Mouse (Mus musculus) left cerebral cortex, adult 11 months (tissue): ENCODE results near the gene Slc25a12.

Experiments used
- DNase-seq: peaks from one replicate; pipeline ENCODE4 v3.0.0; 2022; ENCODE audit warnings: low spot score

Slc25a12 gene

DNA sequence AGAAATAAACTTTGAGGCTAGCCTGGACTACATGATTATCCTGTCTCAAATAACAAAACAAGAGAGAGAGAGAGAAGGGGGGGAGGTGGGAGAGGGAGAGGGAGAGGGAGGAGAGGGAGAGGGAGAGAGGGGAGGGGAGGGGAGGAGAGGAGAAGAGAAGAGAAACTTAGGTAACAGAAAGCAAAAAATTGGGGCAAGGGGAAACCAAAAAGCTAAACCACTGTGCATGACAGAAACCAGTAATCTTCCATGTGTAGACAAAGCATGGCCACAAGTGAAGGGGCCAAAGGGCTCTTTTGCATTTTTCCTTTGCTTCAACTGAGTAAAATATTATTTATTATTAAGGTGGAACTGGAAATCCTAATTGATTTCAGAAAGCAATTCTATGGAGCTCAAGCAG is 61.2 kb downstream of the Slc25a12 start:
- DNase-seq: no peak

DNA sequence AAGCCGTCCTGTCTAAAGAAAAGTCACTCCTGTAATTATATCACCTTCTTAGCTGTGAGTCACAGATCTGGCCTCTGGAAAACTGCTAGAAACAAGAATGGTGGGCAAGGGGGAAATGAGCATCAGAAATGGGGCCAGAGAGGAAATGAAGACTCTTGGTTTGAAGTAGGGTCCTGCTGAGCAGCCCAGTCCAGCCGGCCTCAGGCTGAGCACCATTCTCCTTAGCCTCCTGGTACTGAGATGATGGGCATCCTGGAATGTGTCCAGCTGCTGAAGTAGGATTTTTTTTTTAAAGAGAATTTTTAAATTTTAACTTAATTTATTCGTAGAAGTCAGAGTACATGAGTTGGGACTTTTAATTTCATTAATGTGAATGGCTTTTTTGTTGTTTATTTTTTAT is 62.7 kb downstream of the Slc25a12 start:
- no peak for DNase-seq

DNA sequence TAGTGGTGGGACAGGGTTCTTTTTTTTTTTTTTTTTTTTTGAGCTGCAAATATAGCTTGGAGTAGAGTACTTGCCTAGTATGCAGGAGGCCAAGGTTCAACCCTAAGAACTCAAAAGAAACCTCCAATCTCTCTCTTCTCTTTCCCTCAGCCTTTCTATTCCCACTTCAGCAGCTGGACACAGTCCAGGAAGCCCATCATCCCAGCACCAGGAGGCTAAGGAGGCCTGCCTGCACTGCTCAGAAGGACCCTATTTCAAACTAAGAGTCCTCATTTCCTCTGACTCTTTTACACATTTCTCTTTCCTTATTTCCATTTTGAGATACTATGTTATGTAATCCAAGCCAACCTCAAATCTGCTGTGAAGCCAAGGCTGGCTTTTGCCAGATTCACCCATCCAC is 64.3 kb downstream of the Slc25a12 start:
- DNase-seq: no peak

DNA sequence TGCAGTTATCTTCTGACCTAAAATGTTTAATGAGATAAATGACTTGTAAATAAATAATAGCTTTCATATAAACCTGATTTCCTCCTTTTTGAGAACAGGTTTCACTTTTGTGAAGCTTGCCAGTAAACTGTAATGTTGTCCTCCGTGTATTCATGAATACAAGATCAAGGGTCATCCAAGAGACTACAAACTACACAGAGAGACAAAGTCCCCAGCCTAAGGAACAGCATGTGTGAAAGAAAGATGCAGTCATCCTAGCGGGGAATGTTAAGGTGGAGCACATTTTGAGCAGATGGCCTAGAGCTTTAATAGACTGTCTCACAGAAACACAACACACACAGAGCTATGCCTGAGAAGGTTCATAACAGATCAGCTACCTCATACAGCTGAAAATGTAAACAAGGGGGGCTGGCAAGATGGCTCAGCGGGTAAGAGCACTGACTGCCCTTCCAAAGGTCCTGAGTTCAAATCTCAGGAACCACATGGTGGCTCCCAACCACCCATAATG is 65.3 kb downstream of the Slc25a12 start:
- no peak for DNase-seq

DNA sequence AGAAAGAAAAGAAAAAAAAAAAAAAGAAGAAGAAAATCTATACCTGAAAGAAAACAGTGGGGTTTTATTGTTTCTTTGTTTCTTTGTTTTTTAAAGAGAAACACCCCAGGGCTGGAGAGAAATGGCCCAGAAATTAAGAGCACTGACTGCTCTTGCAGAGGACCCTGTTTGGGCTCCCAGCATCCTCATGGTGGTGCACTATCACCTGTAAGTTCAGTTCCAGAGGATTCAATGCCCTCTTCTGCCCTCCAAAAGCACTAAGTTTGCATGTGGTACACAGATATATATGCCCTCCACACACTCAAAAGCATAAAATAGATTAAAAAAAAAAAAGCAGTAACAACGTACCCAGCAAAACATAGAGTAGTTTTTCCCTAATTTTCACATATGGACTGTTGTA is 68.8 kb downstream of the Slc25a12 start:
- DNase-seq: no peak

DNA sequence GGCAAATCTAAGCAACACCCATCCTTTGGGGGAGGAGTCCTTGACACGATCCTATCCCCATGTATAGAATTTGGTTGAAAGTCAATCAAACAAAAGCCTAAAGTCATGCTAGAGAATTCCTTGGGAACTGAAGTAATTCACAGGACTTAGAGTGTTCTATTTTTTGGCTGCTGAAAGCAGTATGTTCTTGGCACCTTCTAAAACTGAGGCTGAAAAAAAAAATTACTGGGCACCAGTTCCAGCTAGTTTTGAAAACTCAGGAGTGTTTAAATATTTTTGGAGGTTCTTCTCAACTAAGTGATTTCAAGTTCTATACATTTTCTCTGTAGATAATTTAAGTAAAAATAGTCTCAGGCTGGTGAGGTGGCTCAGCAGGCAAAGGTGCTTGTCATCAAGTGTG is 70.0 kb downstream of the Slc25a12 start:
- no peak for DNase-seq

DNA sequence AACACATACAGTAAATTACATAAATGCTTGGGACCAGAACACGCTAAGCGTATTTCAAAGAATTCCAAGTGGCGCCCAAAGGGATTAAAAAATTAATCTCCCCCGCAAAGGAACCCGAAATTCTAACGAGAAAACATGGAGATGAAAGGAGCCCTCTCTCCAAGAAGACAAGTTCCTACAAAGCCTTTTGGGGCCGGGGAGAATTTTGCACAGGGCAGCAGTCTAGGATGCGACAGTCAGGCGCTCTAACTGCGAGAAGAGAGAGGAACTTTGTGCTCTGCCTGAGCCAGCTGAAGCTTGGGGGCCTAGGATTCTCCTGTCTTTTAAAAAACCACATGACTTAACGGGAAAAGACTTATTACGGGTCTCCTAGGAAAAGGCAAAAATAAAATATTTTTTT is 71.7 kb downstream of the Slc25a12 start:
- no peak for DNase-seq

DNA sequence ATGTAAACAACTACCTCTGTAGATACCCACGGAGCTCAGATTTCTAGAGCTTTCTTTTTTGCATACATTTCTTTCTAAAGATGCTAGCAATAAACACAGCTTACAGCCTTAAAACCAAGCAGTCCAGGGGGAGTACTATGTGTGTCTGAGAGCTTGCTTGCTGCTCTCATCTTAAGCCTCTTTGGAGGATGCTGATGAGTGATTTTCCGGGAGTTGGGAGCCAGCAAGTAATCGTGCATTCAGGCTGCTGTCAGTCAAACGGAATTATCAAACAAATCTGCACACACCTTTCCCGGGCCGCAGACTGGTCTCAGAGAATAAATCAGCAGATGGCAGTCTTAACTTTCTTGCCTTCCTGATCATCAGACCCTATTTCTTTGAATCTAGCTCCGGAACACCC is 73.1 kb downstream of the Slc25a12 start:
- no peak for DNase-seq

DNA sequence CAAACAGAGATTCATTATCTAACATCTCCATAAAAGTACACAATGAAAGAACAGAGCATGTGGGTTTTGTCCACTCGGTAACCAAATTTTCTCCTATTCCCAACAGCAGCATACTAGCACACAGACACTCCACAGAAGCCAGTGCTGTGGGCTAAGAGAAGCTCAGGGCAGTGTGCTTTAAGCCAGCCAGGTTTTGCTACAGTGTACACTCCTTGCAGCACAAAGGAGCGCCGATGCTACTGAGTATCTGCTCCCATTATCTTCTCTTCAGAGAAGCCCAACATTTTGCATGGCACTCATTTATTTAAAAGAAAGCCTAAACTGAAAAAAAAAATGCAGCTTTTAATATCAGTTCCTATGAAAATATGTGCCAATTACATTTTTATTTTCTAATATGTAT is 73.6 kb downstream of the Slc25a12 start:
- no peak for DNase-seq

DNA sequence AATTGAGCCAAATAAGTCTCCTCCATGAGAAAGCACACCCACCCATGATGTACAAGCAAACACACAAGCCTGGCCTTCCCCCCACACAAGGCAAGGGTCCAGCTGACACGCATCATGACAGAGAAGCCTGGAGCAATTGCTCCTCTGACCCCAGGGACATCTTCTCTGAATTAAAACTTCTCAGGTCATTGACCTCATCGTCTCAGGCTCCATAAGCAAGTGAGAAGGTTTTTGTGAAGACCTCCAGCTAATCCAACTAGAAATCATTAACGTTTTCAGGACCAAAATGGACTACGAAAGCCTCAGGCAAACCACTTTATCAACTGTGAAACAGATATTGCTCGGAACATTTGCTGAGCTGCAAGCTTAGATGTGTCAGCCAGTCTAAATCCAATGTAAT is 76.0 kb downstream of the Slc25a12 start:
- no peak for DNase-seq

DNA sequence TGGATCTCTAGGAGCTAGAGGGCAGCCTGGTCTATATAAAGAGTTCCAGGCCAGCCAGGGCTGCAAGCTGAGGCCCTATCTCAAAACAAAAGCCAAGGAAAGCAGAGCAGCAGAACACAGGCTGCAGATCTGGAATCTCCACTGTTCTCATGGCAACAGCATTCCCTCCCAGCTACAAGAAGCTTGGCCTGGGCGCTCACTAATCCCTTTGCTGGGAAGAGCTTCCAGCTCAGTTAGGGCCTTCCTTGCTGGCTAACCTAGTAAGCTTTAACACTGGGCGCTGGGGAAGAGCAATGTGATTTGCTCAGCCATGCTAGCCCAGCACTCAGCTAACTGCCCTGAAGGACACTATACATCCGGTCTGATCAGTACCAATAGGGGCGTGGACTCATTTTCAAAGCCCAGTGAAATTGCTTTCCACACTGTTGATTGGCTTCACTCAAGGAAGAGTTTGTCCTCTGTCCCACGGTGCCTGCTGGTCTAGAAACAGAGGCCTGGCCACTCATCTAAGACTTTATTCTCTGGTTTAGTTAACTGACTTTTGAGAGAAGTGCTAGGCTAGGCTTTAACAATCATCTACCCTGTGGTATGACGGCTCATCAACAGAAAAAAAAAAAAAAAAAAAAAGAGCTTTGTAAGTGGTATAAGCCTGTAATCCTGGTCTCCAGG is 77.3 kb downstream of the Slc25a12 start:
- DNase-seq: no peak

DNA sequence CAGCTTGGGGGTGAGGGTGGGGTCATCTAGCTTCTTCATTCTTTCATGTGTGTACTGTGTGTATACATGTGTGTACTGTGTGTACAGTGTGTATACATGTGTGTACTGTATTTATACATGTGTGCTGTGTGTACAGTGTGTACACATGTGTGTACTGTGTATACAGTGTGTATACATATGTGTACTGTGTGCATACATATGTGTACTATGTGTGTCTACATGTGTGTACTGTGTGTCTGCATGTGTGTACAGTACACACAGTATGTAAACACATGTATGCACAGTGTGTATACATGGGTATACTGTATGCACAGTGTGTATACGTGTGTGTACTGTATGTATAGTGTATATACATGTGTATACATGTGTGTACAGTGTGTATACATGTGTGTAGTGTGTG is 85.6 kb downstream of the Slc25a12 start:
- DNase-seq: no peak

DNA sequence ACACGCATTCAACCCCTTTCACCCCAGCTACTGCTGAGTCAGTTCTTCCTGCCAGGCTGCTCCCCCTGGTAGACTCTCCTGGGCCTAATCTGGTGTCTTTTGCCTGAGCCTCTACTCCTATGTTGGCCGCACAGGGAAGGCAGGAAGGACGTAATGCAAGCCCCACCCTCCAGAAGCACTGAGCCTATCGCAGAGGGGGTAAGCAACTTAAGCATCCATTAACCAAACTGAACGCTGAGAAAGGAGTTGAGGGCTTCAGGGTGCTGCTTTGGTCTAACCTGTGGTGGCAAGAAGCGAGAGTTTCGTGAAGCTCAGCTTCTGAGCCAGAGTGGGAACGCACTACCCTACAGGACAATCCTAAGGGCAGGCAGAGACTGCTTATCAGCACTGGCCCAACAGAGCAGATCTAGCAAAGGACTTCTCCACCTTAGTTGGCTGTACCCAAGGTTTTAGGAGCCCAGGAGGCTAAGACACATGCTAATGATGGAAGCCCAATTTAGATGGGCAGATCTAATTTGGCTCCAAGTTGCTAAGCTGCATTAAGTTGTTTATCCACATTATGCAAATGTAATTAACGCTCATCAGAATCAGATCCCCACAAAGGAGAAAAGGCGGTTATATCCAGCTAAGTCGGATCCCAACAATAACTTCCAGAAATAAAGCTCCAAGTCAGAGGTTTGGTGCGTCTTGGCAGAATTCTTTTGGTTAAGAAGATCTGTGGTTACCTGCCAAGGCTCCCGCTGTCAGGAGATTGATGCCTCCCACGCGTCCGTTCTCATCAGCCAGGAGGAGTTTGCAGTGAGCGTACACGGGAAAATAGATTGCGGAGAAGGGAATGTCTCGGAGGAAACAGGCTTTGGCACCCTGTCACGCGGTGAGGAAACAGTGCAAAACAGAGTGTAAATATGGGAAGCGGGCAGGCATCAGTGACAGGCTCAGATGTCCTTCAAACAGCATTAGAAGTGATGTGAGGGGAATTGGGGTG is 88.5 kb downstream of the Slc25a12 start:
- peak; percentile 38 for DNase-seq

DNA sequence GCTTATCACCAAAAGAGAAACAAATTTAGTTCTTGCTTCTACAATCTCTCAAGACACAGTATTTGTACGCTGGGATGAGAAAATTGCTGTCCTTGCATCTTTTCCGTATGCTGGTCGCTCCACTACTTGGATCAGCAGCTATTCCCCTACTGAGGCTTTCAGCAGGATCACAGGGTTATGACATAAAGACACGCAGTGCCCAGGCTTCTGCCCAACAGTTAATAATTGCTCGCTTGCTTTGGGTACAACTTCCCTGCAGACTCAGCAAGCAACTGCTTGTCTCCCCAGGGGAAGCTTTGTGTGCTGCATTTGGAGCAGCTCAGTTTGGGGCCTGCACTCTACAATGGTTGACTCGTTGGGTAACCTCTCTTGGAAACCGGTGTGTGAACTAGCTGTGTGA is 91.8 kb downstream of the Slc25a12 start:
- no peak for DNase-seq

DNA sequence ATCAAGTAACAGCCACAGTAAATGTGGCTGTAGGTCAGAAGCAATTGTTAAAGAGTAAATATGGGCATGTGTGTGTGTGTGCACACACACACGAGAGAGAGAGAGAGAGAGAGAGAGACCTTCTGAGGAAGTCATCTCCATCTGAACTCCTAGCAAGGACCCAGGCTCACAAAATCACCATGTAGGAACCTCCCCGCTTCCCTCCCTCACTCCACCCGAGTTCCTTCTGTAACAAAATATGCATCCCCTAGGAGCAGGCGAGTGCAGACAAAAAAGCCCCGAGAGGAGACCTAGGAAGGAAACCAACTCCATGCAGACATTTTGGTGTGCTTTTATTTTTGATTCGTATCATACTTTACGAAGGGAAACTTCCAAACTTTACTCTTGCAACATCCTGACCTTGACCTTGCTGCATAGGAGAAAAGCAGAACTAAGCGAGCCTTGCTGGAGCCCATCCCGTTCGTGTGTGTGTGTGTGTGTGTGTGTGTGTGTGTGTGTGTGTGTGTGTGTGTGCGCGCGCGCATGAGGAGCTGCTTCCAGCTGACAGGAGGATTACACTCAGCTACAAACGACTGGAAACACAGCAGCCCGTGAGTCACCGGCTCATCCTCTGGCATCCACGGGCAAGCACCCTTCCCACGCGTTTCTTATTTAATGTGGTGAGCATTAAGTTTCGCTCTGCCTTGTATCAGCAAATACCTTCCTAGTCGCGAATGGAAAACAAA is 93.4 kb downstream of the Slc25a12 start:
- DNase-seq: peak; percentile 34

DNA sequence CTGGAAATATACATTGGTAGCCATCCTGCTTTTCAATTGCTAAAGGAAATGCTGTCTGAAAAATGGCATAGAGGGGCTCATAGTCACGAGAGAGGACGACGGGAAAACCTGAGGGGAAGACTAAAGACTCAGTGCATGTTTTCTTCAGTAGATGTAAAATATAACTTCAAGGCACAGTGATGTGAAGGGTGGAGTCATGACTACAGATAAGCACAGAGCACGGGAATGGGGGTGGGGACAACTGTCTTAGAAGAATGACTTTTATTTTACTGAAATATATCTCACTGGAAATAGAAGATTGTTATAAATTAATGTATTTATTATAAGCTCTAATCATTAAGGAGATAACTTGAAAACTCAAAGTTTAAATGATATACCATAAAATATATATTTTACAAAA is 97.5 kb downstream of the Slc25a12 start:
- no peak for DNase-seq

DNA sequence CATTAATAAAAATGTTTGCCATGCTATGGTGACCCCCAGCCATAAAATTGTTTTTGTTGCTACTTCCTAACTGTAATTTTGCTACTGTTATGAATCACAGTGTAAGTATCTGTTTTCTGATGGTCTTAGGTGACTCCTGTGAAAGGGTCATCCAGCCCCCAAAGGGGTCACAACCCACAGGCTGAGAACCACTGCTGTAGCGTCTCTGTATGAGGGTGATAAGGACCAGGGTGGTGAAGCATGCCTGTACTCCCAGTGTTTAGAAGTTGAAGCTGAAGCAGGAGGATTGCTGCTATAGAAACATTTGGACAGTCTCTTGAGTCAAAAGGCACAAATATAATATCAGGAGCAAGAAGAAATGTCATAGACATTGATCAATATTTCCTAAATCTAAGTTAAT is 98.2 kb downstream of the Slc25a12 start:
- no peak for DNase-seq

DNA sequence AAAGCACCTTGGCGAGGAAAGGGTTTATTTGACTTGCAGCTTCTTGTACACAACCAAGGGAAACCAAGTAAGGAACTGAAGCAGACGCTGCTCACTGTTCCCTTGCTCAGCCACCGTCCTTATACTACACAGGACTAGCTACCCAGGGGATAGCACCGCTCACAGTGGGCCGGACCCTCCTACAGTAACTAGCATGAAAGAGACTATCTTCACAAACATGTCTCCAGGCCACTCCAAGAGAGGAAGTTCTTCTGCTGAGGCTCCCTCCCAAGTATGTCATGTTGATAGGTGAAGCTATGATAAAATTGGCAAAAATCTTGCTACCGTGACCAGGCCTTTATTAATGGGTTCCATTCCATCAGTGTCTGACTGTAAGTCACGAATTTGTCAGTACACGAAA is 98.9 kb downstream of the Slc25a12 start:
- DNase-seq: no peak

DNA sequence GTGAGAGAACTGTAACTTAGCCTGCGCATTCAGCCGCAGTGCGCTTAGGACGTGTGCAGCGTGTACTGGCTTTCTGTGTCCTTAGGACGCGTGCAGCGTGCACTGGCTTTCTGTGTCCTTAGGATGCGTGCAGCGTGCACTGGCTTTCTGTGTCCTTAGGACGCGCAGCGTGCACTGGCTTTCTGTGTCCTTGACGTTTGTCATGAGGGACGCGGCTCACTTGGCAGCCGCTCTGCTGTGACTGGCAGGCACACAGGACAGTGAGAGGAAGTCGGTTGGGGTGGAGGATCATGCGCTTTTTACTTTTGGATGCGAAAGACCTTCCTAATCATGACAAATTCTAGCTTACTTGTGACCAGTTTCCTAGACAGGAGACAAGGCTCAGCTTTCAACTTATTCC is 103.0 kb downstream of the Slc25a12 start:
- DNase-seq: no peak

DNA sequence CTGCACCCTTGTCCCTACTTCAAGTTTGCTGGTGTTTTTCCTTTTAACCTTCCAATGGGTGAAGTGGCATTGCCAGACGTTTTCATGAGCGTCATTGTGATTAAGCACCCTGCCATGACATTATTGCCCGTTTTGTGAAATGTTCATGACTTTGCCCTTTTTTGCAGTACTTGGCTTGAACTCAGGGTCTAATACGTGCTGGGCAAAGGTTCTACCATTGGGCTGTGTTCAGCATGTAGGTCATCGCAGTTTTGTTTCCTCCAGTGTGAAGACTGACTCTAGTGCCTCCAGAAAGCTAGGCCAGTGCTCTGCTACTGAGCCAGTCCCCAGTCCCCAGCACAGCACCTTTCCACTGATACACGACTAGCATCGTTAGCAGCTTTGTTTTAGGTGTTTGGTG is 111.0 kb downstream of the Slc25a12 start:
- DNase-seq: no peak

DNA sequence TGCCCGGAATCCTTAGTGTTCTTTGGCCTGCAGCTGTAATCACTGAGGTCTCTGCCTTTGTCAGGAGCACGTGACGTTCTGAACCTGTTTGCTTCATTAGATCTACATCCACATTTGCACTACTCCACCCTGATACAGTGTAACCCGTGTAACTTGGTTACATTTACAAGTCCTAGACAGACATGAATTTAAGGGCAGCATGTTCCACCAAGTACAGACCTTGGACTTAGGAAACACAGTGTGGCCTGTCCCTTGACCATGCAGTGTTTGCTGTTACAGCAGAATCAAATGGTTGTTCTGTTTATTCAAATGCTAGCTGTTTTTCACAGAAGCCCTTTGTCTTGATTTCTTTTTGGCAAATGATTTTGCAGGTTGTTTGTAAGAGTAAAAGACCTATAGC is 112.7 kb downstream of the Slc25a12 start:
- no peak for DNase-seq

DNA sequence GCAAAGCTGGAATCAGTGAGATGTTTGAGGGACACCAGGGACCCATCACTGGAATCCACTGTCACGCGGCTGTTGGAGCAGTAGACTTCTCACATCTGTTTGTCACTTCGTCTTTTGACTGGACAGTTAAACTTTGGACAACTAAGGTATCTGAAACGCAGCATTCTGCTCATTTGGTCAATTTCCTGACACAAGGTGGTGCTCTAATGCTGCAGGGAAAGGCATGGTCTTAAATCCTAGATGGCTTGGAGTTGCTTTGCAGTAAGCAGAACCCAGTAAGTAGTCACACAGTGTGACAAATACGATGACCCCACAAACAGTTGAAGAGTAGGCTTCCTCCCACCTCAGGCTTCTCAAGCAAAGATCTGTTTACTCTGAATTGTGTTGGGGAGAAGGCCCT is 116.7 kb downstream of the Slc25a12 start:
- DNase-seq: no peak

DNA sequence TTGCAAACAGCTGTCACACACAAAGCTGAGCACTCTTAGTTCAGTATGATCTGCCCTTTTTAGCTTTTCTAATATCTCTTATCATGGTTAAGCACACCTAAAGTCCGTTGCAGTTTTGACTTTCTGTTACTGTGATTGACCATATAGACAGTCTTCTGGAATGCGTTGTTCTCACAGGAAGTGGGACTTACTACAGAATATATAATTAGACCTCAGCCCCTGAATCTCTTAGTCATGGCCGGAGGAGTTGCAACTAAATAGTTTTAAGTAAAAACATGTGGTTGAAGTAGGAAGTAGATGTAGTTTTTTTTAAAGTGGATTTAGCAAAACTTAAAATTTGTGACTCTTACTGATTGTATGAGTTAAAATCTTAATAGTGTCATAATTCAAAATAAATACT is 119.5 kb downstream of the Slc25a12 start:
- no peak for DNase-seq
